Mouse (Mus musculus): Measurements from ENCODE around the gene Ptafr.

DNA sequence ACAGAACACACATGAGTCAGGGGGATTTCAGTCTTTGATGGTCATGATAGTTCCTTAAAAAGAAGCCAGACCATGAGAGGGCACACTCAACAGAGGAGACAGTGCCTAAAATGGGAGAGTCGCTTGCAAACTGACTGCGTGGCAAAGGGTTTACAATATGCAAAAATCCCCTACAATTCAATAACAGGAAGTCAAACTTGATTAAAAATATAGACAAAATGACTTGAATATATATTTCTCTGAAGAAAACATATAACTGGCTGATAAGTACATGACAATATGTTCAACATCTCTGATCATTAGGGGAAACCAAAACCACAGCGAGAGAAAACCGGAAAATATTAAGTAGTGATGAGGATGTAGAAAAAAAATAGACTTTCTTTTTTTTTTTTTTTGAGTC, 22.4 kb downstream of the Ptafr start:
- TF ChIP-seq CTCF (IDR thresholded peaks at IDR 0.05; ENCODE audit: control insufficient read depth, insufficient read depth, insufficient replicate concordance, low read depth, low read length) (no peak), POLR2A (IDR thresholded peaks at IDR 0.05; ENCODE audit: control insufficient read depth, low read depth, low read length) (no peak)

All from testis, adult 2 months (tissue).